Mouse (Mus musculus) C2C12 (cell line): Measurements from ENCODE around the gene Sema3f.

Source experiments
- CTCF ChIP-seq: IDR thresholded peaks from one replicate; pipeline ENCODE4 v1.5.1; 2011; ENCODE audit not compliant: control insufficient read depth, insufficient read depth, insufficient read length
- MAX ChIP-seq: IDR thresholded peaks from one replicate; pipeline ENCODE4 v1.6.1; 2011; ENCODE audit warnings: mild to moderate bottlenecking, control low read depth
- MYOG ChIP-seq: IDR thresholded peaks from one replicate; pipeline ENCODE4 v1.6.1; 2011; ENCODE audit not compliant: control insufficient read depth, insufficient read length; ENCODE audit errors: extremely low read depth
- USF1 ChIP-seq: IDR thresholded peaks from one replicate; pipeline ENCODE4 v1.6.1; 2011; ENCODE audit warnings: low read depth, mild to moderate bottlenecking, control low read depth, moderate library complexity

GRCm38 (mm10) chr9:107679501-107679900, 30.8 kb downstream of the Sema3f start, which contains the start of gene Gnat1:
- TF ChIP-seq CTCF (no peak), USF1 (no peak), MYOG (no peak), MAX (no peak)
